Mouse (Mus musculus) MEL (cell line): ENCODE data around the gene Abat. TPM values are rescaled to one million over a fixed set of nuclear protein-coding genes. Genes with fewer than 3 reads are reported as not detected.

ENCODE experiments used
- DNase-seq: peaks from one replicate; pipeline ENCODE4 v3.0.0; 2011; ENCODE audit warnings: low read depth, low spot score
- H3K27ac ChIP-seq: 2 replicates; pipeline ENCODE4 v1.5.1; 2012; ENCODE audit warnings: low read depth, mild to moderate bottlenecking, control low read depth, low read length, moderate library complexity; ENCODE audit not compliant: control insufficient read depth
- H3K27me3 ChIP-seq, 2 experiments: fragments of 150-350 bp in 1 of 2; sonication (generic) in 1 of 2; 2 replicates each; pipeline ENCODE4 v1.6.1; 2012; ENCODE audit warnings: low read length in 2 of 2, mild to moderate bottlenecking in 2 of 2, improper control_type of control experiment in 1 of 2, moderate library complexity in 1 of 2; ENCODE audit not compliant: insufficient read depth in 2 of 2, control insufficient read depth in 1 of 2
- H3K36me3 ChIP-seq, 2 experiments: 2 replicates each; pipeline ENCODE4 v1.6.1; 2012 to 2014; ENCODE audit warnings: low read length in 2 of 2, improper control_type of control experiment in 1 of 2, inconsistent platforms in 1 of 2, mild to moderate bottlenecking in 1 of 2; ENCODE audit not compliant: insufficient read depth in 2 of 2, control insufficient read depth in 1 of 2
- H3K4me1 ChIP-seq, 2 experiments: fragments of 150-350 bp in 1 of 2; sonication (generic) in 1 of 2; 2 replicates each; pipeline ENCODE4 v1.6.1; 2012; ENCODE audit warnings: low read length in 2 of 2, improper control_type of control experiment in 1 of 2, mild to moderate bottlenecking in 1 of 2; ENCODE audit not compliant: insufficient read depth in 2 of 2, control insufficient read depth in 1 of 2
- H3K4me3 ChIP-seq, 2 experiments: fragments of 150-350 bp in 1 of 2; sonication (generic) in 1 of 2; 2 replicates each; pipeline ENCODE4 v1.5.1; 2012; ENCODE audit warnings: low read depth in 2 of 2, low read length in 2 of 2, mild to moderate bottlenecking in 2 of 2, moderate library complexity in 2 of 2, control low read depth in 1 of 2, improper control_type of control experiment in 1 of 2; ENCODE audit not compliant: control insufficient read depth in 1 of 2, insufficient read depth in 1 of 2
- H3K79me2 ChIP-seq: 2 replicates; pipeline ENCODE4 v1.6.1; 2012; ENCODE audit warnings: mild to moderate bottlenecking, low read length, moderate library complexity; ENCODE audit not compliant: control insufficient read depth, poor library complexity, insufficient read depth
- H3K9ac ChIP-seq: 2 replicates; pipeline ENCODE4 v1.6.1; 2012; ENCODE audit warnings: low read depth, mild to moderate bottlenecking, control low read depth, low read length, moderate library complexity; ENCODE audit not compliant: control insufficient read depth, poor library complexity, severe bottlenecking
- H3K9me3 ChIP-seq: fragments of 150-350 bp; sonication (generic); replicated peaks from 2 replicates; pipeline ENCODE4 v1.6.1; 2012; ENCODE audit warnings: mild to moderate bottlenecking, low read length, improper control_type of control experiment, moderate library complexity; ENCODE audit not compliant: insufficient read depth
- CHD1 ChIP-seq: IDR thresholded peaks from 2 replicates; pipeline ENCODE4 v1.6.1; 2012; ENCODE audit warnings: low read depth, mild to moderate bottlenecking, inconsistent platforms, low read length, improper control_type of control experiment
- CHD2 ChIP-seq: IDR thresholded peaks from 2 replicates; pipeline ENCODE4 v1.6.1; 2011; ENCODE audit warnings: low read length, improper control_type of control experiment
- CTCF ChIP-seq, 3 experiments: IDR thresholded peaks in 2 of 3; conservative IDR thresholded peaks in 1 of 3; 2 replicates each; pipeline ENCODE4 v1.5.1; 2011 to 2012; ENCODE audit warnings: low read length in 3 of 3, low read depth in 2 of 3, mild to moderate bottlenecking in 2 of 3, improper control_type of control experiment in 1 of 3, inconsistent platforms in 1 of 3, mixed read lengths in 1 of 3, moderate library complexity in 1 of 3; ENCODE audit not compliant: control insufficient read depth in 1 of 3, insufficient read depth in 1 of 3, poor library complexity in 1 of 3, severe bottlenecking in 1 of 3
- E2F4 ChIP-seq: IDR thresholded peaks from 2 replicates; pipeline ENCODE4 v1.6.1; 2011; ENCODE audit warnings: low read depth, low read length, improper control_type of control experiment, borderline replicate concordance
- ETS1 ChIP-seq: IDR thresholded peaks from 2 replicates; pipeline ENCODE4 v1.6.1; 2012; ENCODE audit warnings: low read depth, mild to moderate bottlenecking, inconsistent platforms, low read length, improper control_type of control experiment, moderate library complexity
- GABPA ChIP-seq: IDR thresholded peaks from 2 replicates; pipeline ENCODE4 v1.6.1; 2012; ENCODE audit warnings: low read depth, mild to moderate bottlenecking, inconsistent platforms, low read length, improper control_type of control experiment, moderate library complexity
- GATA1 ChIP-seq: IDR thresholded peaks from 2 replicates; pipeline ENCODE4 v1.6.1; 2011; ENCODE audit warnings: low read depth, low read length, improper control_type of control experiment
- HCFC1 ChIP-seq: IDR thresholded peaks from 2 replicates; pipeline ENCODE4 v1.6.1; 2012; ENCODE audit warnings: low read depth, mild to moderate bottlenecking, inconsistent platforms, low read length, improper control_type of control experiment, moderate library complexity
- JUND ChIP-seq: IDR thresholded peaks from 2 replicates; pipeline ENCODE4 v1.6.1; 2011; ENCODE audit warnings: low read depth, mild to moderate bottlenecking, improper control_type of control experiment, low read length
- KAT2A ChIP-seq: conservative IDR thresholded peaks from 2 replicates; pipeline ENCODE4 v1.6.1; 2012; ENCODE audit warnings: low read depth, low read length, improper control_type of control experiment, inconsistent platforms
- MAFK ChIP-seq: IDR thresholded peaks from 2 replicates; pipeline ENCODE4 v1.6.1; 2011; ENCODE audit warnings: low read depth, mild to moderate bottlenecking, low read length, improper control_type of control experiment, borderline replicate concordance
- MXI1 ChIP-seq: IDR thresholded peaks from 2 replicates; pipeline ENCODE4 v1.6.1; 2011; ENCODE audit warnings: mild to moderate bottlenecking, low read depth, low read length, improper control_type of control experiment
- MYB ChIP-seq: IDR thresholded peaks from 2 replicates; pipeline ENCODE4 v1.6.1; 2011; ENCODE audit warnings: mild to moderate bottlenecking, low read depth, low read length, improper control_type of control experiment
- MYC ChIP-seq: IDR thresholded peaks from 2 replicates; pipeline ENCODE4 v1.6.1; 2011; ENCODE audit warnings: low read depth, mild to moderate bottlenecking, low read length, improper control_type of control experiment, moderate library complexity
- POLR2A ChIP-seq, 2 experiments: IDR thresholded peaks; 2 replicates each; pipeline ENCODE4 v1.6.1; 2011 to 2012; ENCODE audit warnings: low read length in 2 of 2, mild to moderate bottlenecking in 2 of 2, control low read depth in 1 of 2, improper control_type of control experiment in 1 of 2, low read depth in 1 of 2, moderate library complexity in 1 of 2; ENCODE audit not compliant: control insufficient read depth in 1 of 2, insufficient read depth in 1 of 2, poor library complexity in 1 of 2
- POLR2AphosphoS2 ChIP-seq: IDR thresholded peaks from 2 replicates; pipeline ENCODE4 v1.6.1; 2011; ENCODE audit warnings: low read length, improper control_type of control experiment
- RAD21 ChIP-seq: IDR thresholded peaks from 2 replicates; pipeline ENCODE4 v1.6.1; 2011; ENCODE audit warnings: mild to moderate bottlenecking, low read depth, low read length, improper control_type of control experiment
- SMC3 ChIP-seq: IDR thresholded peaks from 2 replicates; pipeline ENCODE4 v1.6.1; 2011; ENCODE audit warnings: low read depth, low read length, improper control_type of control experiment
- TCF12 ChIP-seq: IDR thresholded peaks from 2 replicates; pipeline ENCODE4 v1.6.1; 2014; ENCODE audit warnings: low read depth, mild to moderate bottlenecking, inconsistent platforms, low read length, improper control_type of control experiment, moderate library complexity
- USF1 ChIP-seq: IDR thresholded peaks from 2 replicates; pipeline ENCODE4 v1.6.1; 2014; ENCODE audit warnings: low read depth, mild to moderate bottlenecking, inconsistent platforms, low read length, improper control_type of control experiment, moderate library complexity
- USF2 ChIP-seq, 2 experiments: IDR thresholded peaks; 2 replicates each; pipeline ENCODE4 v1.6.1; 2011 to 2012; ENCODE audit warnings: improper control_type of control experiment in 2 of 2, low read length in 2 of 2, borderline replicate concordance in 1 of 2, inconsistent platforms in 1 of 2, low read depth in 1 of 2, mild to moderate bottlenecking in 1 of 2; ENCODE audit not compliant: insufficient read depth in 1 of 2
- ZC3H11A ChIP-seq: IDR thresholded peaks from 2 replicates; pipeline ENCODE4 v1.6.1; 2012; ENCODE audit warnings: low read depth, mild to moderate bottlenecking, inconsistent platforms, low read length, improper control_type of control experiment
- ZKSCAN1 ChIP-seq: IDR thresholded peaks from 2 replicates; pipeline ENCODE4 v1.6.1; 2012; ENCODE audit warnings: low read depth, mild to moderate bottlenecking, inconsistent platforms, low read length, improper control_type of control experiment, moderate library complexity
- ZMIZ1 ChIP-seq: IDR thresholded peaks from 2 replicates; pipeline ENCODE4 v1.6.1; 2012; ENCODE audit warnings: low read depth, mild to moderate bottlenecking, inconsistent platforms, low read length, improper control_type of control experiment, moderate library complexity
- ZNF384 ChIP-seq: IDR thresholded peaks from 2 replicates; pipeline ENCODE4 v1.6.1; 2012; ENCODE audit warnings: low read depth, mild to moderate bottlenecking, inconsistent platforms, low read length, improper control_type of control experiment
- polyA plus RNA-seq, 2 experiments: library from polyadenylated mRNA; stranded (reverse) in 1 of 2; unstranded in 1 of 2; fragments of >175 nt in 1 of 2; fragments of >200 nt in 1 of 2; gene quantifications; 2 replicates each; pipeline versions ENCODE4 v1.2.1 to v1.2.4; 2012; ENCODE audit warnings: low replicate concordance in 2 of 2, low read depth in 1 of 2; ENCODE audit not compliant: insufficient read length in 2 of 2, insufficient read depth in 1 of 2, missing spikeins in 1 of 2
- total RNA-seq: library from RNA; depleted of rRNA; stranded (reverse); fragments of 300-350 nt; gene quantifications from 2 replicates; pipeline ENCODE4 v1.2.3, GENCODE M21; 2012

The Abat gene
- total and polyA plus RNA-seq, 3 experiments, result 0.27 to 0.77 TPM; not detected in 1

DNA sequence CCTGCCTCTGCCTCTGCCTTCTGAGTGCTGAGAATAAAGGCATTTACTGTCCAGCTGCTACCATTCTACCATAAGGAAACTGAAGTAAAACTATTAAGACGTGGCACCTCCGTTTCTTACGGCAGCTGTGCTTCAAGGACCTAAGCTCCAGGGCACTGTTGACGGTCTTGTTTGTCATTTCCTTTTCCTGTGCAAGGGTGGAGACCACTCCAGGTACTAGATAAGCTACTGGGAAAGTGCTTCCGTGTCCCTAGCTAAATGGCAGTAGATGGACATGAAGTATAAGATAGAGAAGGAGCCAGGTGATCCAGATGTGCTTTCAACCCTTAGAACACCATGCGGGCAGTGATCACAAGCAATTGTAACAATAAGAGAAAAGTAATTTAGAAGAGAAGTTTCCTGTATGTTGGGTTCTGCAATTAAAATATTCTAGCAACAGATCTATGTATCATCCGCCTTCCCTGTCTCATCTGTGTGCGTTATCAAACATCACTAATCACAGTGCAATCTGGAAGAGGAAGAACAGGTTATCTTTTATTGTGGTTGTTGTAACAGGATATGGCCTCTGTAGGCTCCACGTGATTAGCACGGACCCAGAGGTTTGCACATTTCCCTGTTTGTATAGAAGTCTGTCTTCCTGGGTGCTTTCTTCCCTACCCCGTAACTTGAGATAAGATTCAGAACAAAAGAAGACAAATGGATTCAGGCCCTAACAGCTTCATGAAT lies 126.4 kb downstream of the Abat start (continued):
- TF ChIP-seq USF2 (IDR thresholded peaks at IDR 0.05; ENCODE audit: borderline replicate concordance in 1 of 2, insufficient read depth in 1 of 2, low read depth in 1 of 2, low read length in 2 of 2) (0 out of 4 replicates have a peak, but pooled peaks of 1 of the 2 experiments have one; percentile 33), MYB (no peak), ETS1 (peak; percentile 68; the same call in 1 of the 2 replicates), KAT2A (no peak), POLR2AphosphoS2 (no peak), ZNF384 (no peak), HCFC1 (peak; percentile 45; the same call in 1 of the 2 replicates), ZMIZ1 (no peak), POLR2A (IDR thresholded peaks at IDR 0.05; ENCODE audit: control insufficient read depth in 1 of 2, insufficient read depth in 1 of 2, low read depth in 1 of 2, low read length in 2 of 2, poor library complexity in 1 of 2) (no peak), ZC3H11A (no peak), E2F4 (no peak), SMC3 (no peak), MXI1 (peak; percentile 86), GATA1 (peak; percentile 92), ZKSCAN1 (no peak), JUND (no peak), GABPA (no peak), MYC (peak; percentile 84)

DNA sequence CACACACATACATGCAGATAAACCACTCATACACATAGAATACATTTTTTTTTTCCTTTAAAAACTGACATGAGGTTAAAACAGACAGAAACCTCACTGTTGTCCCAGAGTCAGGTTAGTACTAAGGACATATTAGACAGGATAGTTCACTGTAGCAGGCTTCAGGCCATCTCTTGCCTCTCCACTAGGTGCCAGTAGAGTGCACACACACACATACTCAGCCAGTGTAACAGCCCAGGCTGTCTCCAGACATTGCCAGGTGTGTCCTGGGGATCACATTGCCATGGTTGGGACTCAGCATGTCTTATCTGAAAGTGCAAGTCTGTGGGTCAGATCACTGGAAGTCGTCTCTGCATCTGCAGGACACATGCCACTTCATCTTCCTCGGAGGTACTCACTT lies 130.6 kb downstream of the Abat start:
- peaks cover 11% of the 10 kb centered on the region for H3K79me2 ChIP-seq
- H3K9ac ChIP-seq, result no peak overlapping the region
- H3K27me3 ChIP-seq, result no peaks in the 10 kb centered on the region
- H3K36me3 ChIP-seq, result peaks cover 8 to 23% of the 10 kb centered on the region in 2 experiments; a peak in 3 of 4 replicates
- peak; percentile 73 for DNase-seq
- no peak overlapping the region for H3K4me3 ChIP-seq
- peaks cover 2 to 14% of the 10 kb centered on the region in 2 experiments; a peak in 3 of 4 replicates for H3K4me1 ChIP-seq
- H3K9me3 ChIP-seq, result no peaks in the 10 kb centered on the region
- TF ChIP-seq CHD2 (no peak), CHD1 (no peak), ZC3H11A (no peak), MAFK (no peak), RAD21 (peak; percentile 29), USF1 (no peak), CTCF (IDR thresholded peaks at IDR 0.05 in 2 of 3, conservative IDR thresholded peaks at IDR 0.05 in 1 of 3; ENCODE audit: control insufficient read depth in 1 of 3, insufficient read depth in 1 of 3, low read depth in 2 of 3, low read length in 3 of 3, poor library complexity in 1 of 3, severe bottlenecking in 1 of 3) (peak; percentile 68 to 95 (median 77)), SMC3 (peak; percentile 70), TCF12 (no peak), MYC (no peak), MYB (no peak)
- no peak overlapping the region for H3K27ac ChIP-seq
